Mouse (Mus musculus): ENCODE measurements around the gene Aldh1l1. TPM values are rescaled to one million over a fixed set of nuclear protein-coding genes. Genes with fewer than 3 reads are reported as not detected.

The Aldh1l1 gene
- polyA plus RNA-seq, 2 experiments from 2014 or later = 0.44 to 1.7 TPM

GRCm38 (mm10) chr6:90509085-90509484 is 22.9 kb downstream of the Aldh1l1 start:
- no peak for ATAC-seq

DNA sequence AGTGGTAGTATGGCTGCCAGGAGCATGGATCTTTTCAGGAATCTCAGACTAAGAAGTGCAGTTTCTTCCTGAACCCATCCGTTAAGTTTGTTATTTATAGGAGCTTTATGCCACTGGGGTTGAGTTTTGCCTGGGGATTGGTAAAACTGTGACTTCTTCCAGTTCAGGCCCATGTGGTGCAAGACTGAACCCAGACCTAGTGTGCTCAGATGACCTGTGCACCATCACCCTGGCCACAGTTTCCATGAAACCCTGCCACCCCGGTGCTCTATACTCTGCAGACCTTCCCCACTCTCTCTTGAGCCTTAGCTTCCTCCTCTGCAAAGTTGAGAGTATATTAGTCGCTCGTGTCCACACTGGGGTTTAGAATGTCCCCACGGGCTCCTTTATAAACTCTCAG is 26.2 kb downstream of the Aldh1l1 start:
- ATAC-seq = no peak

DNA sequence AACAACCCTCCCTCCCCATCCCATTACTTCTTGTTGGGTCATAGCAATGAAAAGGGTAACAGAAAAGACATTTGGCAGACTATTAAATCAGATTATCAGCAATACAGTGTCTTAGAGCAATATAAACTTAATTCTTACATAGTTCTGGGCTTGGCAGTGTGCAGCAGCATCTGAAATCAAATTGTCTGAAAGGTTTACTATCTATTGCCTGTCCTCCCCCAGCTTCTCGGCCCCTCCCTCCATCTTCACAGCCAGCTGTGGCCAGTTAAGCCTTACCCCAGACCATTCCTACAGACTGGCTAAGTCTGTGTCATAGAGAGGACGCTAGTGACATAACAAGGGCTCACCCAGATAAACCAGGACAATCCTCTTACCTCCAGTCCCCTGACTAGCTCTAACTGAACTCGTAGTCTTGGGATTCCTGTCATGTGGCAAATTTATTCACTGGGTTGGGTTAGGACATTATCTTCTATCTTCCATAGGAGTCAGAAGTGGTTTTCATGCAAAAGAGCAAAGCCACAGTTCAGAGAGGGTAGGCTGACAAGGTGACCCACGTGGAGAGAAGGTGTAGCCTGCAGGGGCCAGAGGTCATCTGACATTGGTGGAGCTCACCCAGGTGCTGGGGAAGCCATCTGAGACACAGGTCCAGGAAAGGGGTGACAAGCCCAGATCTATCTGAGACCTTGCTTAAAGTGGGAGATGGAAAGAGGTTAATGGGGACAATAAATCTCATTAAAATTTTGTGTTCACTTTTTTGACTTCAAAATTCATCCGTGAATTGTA is 27.0 kb downstream of the Aldh1l1 start:
- no peak for ATAC-seq

- ATAC-seq = no peak
Observed at GRCm38 (mm10) chr6:90514369-90514768, 28.1 kb downstream of the Aldh1l1 start.

DNA sequence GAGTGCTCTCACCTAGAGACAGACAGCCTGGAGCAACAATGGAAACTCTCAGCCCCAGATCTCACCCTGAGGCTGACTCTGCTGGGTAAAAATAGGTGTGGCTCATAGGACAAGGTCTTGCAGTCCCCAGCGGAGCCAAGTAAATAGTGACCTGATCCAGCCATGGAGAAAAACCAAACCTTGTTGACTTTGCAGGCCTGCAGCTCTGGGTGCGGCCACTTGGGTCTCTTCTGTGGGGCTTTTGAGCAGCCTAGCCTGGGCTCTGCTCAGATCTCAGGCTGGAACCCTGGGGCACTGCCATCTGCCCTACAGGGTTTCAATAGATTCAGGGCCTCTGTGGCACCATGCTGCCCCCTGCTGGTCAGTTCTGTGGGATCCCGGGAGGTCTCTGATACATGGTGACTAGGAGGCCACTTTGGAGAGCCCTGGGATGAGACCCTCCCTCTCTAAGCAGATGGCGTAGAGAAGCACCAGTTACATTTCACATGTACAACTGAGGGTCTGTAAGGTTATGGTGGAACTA is 28.7 kb downstream of the Aldh1l1 start:
- no peak for ATAC-seq

GRCm38 (mm10) chr6:90518892-90519291 is 32.7 kb downstream of the Aldh1l1 start:
- ATAC-seq = no peak

DNA sequence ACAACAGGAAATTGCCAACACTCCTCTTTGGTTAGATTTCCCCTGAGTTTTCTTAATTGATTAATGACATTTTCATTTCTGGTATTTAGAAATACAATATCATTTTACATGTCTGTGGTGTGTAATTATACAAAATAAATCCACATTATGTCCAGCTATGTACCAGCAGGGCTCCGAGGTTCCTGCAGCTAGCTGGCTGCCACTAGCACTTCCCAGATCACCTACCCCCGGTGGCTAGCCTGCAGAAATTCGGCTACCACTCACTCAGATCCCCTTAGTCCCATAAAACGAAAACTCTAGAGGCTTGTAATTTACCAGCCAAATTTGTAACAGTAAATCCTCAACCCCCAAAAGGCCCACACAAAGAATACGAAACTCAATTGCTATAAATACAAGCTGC is 33.1 kb downstream of the Aldh1l1 start:
- ATAC-seq = no peak

DNA sequence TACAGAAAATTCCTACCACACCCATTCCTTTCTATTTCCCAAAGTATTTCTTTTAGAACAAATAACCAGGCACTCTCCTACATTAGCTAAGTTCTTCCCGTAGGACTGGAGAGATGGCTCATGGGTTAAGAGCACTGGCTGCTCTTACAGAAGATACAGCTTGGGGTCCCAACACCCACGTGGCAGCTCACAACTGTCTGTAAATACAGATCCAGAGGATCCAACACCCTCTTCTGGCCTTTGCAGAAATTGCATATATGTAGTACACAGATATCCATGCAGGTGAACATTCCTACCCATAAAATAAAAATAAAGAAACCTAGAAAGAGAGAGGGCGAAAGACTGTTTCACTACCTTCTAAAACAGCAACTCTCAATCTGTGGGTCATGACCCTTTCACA is 40.2 kb downstream of the Aldh1l1 start:
- no peak for ATAC-seq

DNA sequence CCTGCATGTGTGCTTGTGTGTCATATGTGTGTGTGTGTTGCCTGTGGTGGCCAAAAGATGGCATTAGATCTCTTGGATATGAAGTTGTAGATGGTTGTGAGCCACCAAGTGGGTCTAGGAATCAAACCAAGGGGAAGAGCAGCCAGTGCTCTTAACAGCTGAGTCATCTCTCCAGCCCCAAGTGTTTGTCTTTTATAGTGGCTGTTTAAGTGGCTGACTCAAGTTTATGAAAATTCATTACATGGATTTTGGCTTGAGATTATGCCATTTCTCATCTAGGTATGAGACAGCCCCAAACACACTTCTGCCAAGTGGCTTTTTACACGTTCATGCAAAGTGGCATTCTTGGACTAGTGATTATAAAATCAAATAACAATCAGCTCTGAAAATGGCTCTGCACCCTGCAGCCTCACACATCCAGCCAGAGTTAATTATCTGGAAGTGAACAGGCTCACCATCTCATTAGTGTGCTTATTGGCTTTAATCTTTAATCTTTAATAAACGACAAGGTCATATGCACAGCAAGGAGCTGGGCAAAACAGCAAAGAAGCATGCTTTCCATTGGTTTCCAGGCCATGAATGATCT is 43.3 kb downstream of the Aldh1l1 start:
- no peak for ATAC-seq

- ATAC-seq = no peak
Observed at GRCm38 (mm10) chr6:90532575-90533190, 46.5 kb downstream of the Aldh1l1 start.

DNA sequence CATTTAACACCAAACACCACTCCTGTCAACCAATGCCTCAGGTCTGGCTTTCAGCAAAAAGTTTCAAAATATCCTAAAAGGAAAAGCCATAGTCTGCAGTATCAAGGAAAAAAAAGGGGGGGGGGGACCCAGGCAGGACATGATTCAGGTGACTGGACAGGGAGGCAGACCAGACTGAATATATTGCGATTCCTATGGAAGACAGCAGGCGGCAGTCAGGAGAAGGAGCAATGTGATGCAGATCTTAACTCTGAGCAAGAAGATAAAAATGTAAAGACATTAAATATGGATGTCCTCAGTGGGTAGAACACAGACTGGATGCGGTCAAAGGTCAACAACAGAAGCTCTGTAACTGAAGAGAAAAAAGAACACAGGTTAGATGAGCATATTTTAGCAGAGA is 47.3 kb downstream of the Aldh1l1 start:
- ATAC-seq = no peak

GRCm38 (mm10) chr6:90534701-90535475 is 48.7 kb downstream of the Aldh1l1 start:
- ATAC-seq = no peak

GRCm38 (mm10) chr6:90536824-90537223 is 50.6 kb downstream of the Aldh1l1 start:
- ATAC-seq = no peak

DNA sequence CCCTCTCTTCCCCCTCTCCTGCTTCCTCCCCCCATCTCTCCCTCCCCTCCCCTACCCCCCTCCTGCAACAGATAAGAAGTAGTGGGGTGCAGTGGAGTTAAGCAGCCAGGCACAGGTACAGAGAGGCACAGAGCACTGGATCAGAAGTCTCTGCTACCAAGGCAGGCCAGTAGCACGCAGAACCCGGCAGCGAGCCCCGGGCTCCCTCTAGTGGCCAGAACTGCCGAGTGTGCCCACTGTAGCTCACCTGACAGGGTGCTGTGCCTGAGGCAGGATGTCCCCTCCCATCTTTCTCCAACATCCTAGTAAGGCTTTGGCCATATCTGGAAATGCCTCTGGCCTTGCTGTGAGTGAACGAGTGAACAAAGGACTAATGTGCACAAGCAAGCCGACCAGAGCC is 51.7 kb downstream of the Aldh1l1 start:
- peak; percentile 63 for ATAC-seq

GRCm38 (mm10) chr6:90539271-90539670 is 53.0 kb downstream of the Aldh1l1 start:
- ATAC-seq = no peak

- no peak for ATAC-seq
Observed at GRCm38 (mm10) chr6:90540520-90540919, 54.3 kb downstream of the Aldh1l1 start.

- ATAC-seq = no peak
Observed at GRCm38 (mm10) chr6:90541367-90541772, 55.1 kb downstream of the Aldh1l1 start.

- ATAC-seq = no peak
Observed at GRCm38 (mm10) chr6:90544433-90544832, 58.2 kb downstream of the Aldh1l1 start.

GRCm38 (mm10) chr6:90546274-90546673 is 60.0 kb downstream of the Aldh1l1 start:
- ATAC-seq = no peak

DNA sequence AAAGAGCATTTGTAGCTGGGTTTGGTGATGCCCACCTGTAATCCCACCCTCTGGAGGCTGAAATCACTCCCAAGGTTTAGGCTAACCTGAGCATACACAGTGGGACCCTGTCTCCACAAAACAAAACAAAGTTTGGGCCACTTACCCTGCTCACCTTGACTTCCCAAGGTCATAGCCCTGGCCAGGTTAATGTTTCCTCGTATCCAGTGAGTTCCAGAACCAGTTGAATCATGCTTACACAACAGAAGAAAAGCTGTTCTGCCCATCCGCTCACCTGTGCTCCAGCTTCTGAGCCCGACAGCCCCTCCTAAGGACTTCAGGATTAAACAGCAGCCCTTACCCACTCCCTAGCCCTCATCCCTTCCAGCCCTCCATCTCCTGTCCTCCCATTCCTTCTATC is 60.8 kb downstream of the Aldh1l1 start:
- ATAC-seq = no peak

DNA sequence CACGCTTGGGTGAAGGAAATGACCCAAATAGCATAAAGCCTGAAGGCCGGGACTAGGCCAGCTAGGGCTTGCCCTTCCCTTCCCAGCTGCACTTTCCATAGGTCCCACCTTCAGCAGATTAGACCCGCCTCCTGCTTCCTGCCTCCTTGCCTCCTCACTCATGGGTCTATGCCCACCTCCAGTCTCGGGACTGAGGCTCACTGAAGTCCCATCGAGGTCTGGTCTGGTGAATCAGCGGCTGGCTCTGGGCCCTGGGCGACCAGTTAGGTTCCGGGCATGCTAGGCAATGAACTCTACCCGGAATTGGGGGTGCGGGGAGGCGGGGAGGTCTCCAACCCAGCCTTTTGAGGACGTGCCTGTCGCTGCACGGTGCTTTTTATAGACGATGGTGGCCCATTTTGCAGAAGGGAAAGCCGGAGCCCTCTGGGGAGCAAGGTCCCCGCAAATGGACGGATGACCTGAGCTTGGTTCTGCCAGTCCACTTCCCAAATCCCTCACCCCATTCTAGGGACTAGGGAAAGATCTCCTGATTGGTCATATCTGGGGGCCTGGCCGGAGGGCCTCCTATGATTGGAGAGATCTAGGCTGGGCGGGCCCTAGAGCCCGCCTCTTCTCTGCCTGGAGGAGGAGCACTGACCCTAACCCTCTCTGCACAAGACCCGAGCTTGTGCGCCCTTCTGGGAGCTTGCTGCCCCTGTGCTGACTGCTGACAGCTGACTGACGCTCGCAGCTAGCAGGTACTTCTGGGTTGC is 64.1 kb downstream of the Aldh1l1 start:
- ATAC-seq = peak; percentile 36

GRCm38 (mm10) chr6:90551251-90551650 is 65.0 kb downstream of the Aldh1l1 start:
- no peak for ATAC-seq
